11 mouse cellular contexts compared by ENCODE assay signal in the genomic region with DNA sequence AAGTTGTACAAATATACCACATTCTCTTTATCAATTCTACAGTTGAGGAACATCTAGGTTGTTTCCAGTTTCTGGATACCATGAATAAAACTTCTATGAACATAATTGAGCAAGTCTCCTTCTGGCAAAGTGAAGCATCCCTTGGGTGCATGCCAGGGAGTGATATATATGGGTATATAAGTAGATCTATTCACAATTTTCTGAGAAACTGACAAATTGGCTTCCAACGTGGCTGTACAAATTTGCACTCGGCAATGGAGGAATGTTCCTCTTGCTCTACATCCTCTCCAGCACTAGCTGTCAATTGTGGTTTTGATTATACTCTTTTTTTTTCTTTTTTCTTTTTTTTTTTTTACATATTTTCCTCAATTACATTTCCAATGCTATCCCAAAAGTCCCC.
"Had no signal": no experiment of that assay in that cellular context is flagged by ENCODE, and none has a peak within 500 bp of the region (broad histone marks: within the 10 kb centered on the region; RNA-seq: fewer than 3 reads in every experiment).

No protein-coding gene starts in this region.

- DNase-seq: kidney, adult 18-20 months; kidney, adult 9 months; kidney, postnatal 14 days; kidney, postnatal 4 days; lung, adult 18-20 months; lung, postnatal 10 days; lung, postnatal 36 days; thymus, postnatal 25 days had no signal

- ATAC-seq: intestine, embryonic 16.5 days; liver, embryonic 12.5 days; midbrain, embryonic 15.5 days had no signal
